Mouse (Mus musculus) stomach, embryonic 15.5 days (tissue): ENCODE measurements around the gene Pex6. TPM values are rescaled to one million over a fixed set of nuclear protein-coding genes. Genes with fewer than 3 reads are reported as not detected.

Experiments
- ATAC-seq: fragments of 200-750 bp; cut with Nextera tagmentation; 2 replicates; pipeline ENCODE4 v1.8.0; 2017; ENCODE audit warnings: low read depth, moderate number of reproducible peaks, moderate TSS enrichment; ENCODE audit not compliant: insufficient read depth, low FRiP score
- H3K27ac ChIP-seq: fragments of 300-500 bp; sonication (generic); 2 replicates; pipeline ENCODE4 v1.5.1; 2015; ENCODE audit warnings: mild to moderate bottlenecking, inconsistent platforms
- H3K27me3 ChIP-seq: fragments of 300-500 bp; sonication (generic); replicated peaks from 2 replicates; pipeline ENCODE4 v1.6.1; 2015; ENCODE audit warnings: inconsistent platforms
- H3K36me3 ChIP-seq: fragments of 300-500 bp; sonication (generic); 2 replicates; pipeline ENCODE4 v1.6.1; 2015; ENCODE audit warnings: inconsistent platforms
- H3K4me1 ChIP-seq: fragments of 300-500 bp; sonication (generic); 2 replicates; pipeline ENCODE4 v1.6.1; 2015; ENCODE audit warnings: inconsistent platforms
- H3K4me2 ChIP-seq: fragments of 300-500 bp; sonication (generic); 2 replicates; pipeline ENCODE4 v1.6.1; 2015; ENCODE audit warnings: mild to moderate bottlenecking, inconsistent platforms
- H3K4me3 ChIP-seq: fragments of 300-500 bp; sonication (generic); replicated peaks from 2 replicates; pipeline ENCODE4 v1.5.1; 2015; ENCODE audit warnings: inconsistent platforms
- H3K9ac ChIP-seq: fragments of 300-500 bp; sonication (generic); 2 replicates; pipeline ENCODE4 v1.6.1; 2015; ENCODE audit warnings: inconsistent platforms
- H3K9me3 ChIP-seq: fragments of 300-500 bp; sonication (generic); 2 replicates; pipeline ENCODE4 v1.6.1; 2016; ENCODE audit warnings: inconsistent platforms
- WGBS: fragments of 180-500 bp; shearing (Covaris S2); methylation state at CpG from one replicate; pipeline ENCODE4 v1.1.7; 2015; 5-methylcytosine and 5-hydroxymethylcytosine counted together
- polyA plus RNA-seq: library from polyadenylated mRNA; unstranded; fragments of >200 nt; fragmentation: Nextera tagmentation; extraction: Ambion mirVana; gene quantifications from 2 replicates; pipeline ENCODE4 v1.2.1, GENCODE M21; 2015

The Pex6 gene
- polyA plus RNA-seq, 1 experiment from 2014 or later, result 24.9 TPM

GRCm38 (mm10) chr17:46702506-46702905, 8.8 kb upstream of the Pex6 start:
- H3K4me3 ChIP-seq, result no peak overlapping the region
- H3K4me2 ChIP-seq, result peak overlapping the region; percentile 61
- H3K9me3 ChIP-seq, result no peaks in the 10 kb centered on the region

GRCm38 (mm10) chr17:46703971-46704886, 7.0 kb upstream of the Pex6 start:
- Histone ChIP-seq H3K27me3 (no peaks in the 10 kb centered on the region), H3K4me1 (peaks cover 38% of the 10 kb centered on the region), H3K4me2 (peak overlapping the region; percentile 61), H3K36me3 (0 out of 2 replicates have a peak, but pooled peaks cover 4% of the 10 kb centered on the region), H3K9ac (peak overlapping the region; percentile 96), H3K4me3 (peak overlapping the region; percentile 94), H3K9me3 (no peaks in the 10 kb centered on the region), H3K27ac (peak overlapping the region; percentile 96)
- ATAC-seq, result peak; percentile 76
- WGBS, result 2% methylated on average over 36 of the region's 41 CpGs

More at GRCm38 (mm10) chr17:46702506-46702905, 8.8 kb upstream of the Pex6 start:
- ATAC-seq, result no peak
- Histone ChIP-seq H3K36me3 (peaks cover 10% of the 10 kb centered on the region; the same call in 1 of the 2 replicates), H3K9ac (no peak overlapping the region), H3K27me3 (no peaks in the 10 kb centered on the region), H3K4me1 (peaks cover 38% of the 10 kb centered on the region), H3K27ac (no peak overlapping the region)
- WGBS, result 81% methylated on average over 5 of the region's 5 CpGs

- H3K27ac ChIP-seq, result peak within 1 kb of the TSS; percentile 96
These were observed 6.1 kb upstream of the Pex6 start, which contains the start of gene Ppp2r5d for GRCm38 (mm10) chr17:46704887-46705835. Gene Ppp2r5d, minus strand, starts transcription at chr17:46705111.

GRCm38 (mm10) chr17:46706375-46707089, 4.7 kb upstream of the Pex6 start:
- Histone ChIP-seq H3K36me3 (no peaks in the 10 kb centered on the region), H3K27ac (no peak overlapping the region), H3K27me3 (no peaks in the 10 kb centered on the region), H3K4me2 (no peak overlapping the region), H3K9me3 (no peaks in the 10 kb centered on the region), H3K4me1 (peaks cover 32% of the 10 kb centered on the region), H3K9ac (no peak overlapping the region), H3K4me3 (no peak overlapping the region)
- ATAC-seq, result no peak
- WGBS, result 90% methylated on average over 14 of the region's 14 CpGs

More at GRCm38 (mm10) chr17:46704887-46705835, 6.1 kb upstream of the Pex6 start, which contains the start of gene Ppp2r5d:
- peak within 1 kb of the TSS; percentile 89 for H3K4me2 ChIP-seq
- H3K9me3 ChIP-seq, result no peaks in the 10 kb centered on the region
- under 1% methylated on average over 48 of the region's 48 CpGs for WGBS
- peak within 1 kb of the TSS; percentile 96 for H3K9ac ChIP-seq
- peaks cover 38% of the 10 kb centered on the region for H3K4me1 ChIP-seq
- peak; percentile 94 for ATAC-seq
- no peaks in the 10 kb centered on the region for H3K27me3 ChIP-seq
- H3K4me3 ChIP-seq, result peak within 1 kb of the TSS; percentile 94
- no peaks in the 10 kb centered on the region for H3K36me3 ChIP-seq

GRCm38 (mm10) chr17:46711612-46712271, 479 bp downstream of the Pex6 start:
- H3K4me3 ChIP-seq, result peak overlapping the region; percentile 95
- H3K9me3 ChIP-seq, result no peaks in the 10 kb centered on the region
- peak; percentile 41 for ATAC-seq
- WGBS, result under 1% methylated on average over 75 of the region's 76 CpGs
- H3K27me3 ChIP-seq, result no peaks in the 10 kb centered on the region
- H3K27ac ChIP-seq, result peak overlapping the region; percentile 61
- peak overlapping the region; percentile 94 for H3K4me2 ChIP-seq
- peaks cover 12% of the 10 kb centered on the region for H3K36me3 ChIP-seq
- H3K9ac ChIP-seq, result peak overlapping the region; percentile 90
- H3K4me1 ChIP-seq, result peaks cover 13% of the 10 kb centered on the region

GRCm38 (mm10) chr17:46712442-46712841, 1.2 kb downstream of the Pex6 start:
- WGBS, result 59% methylated on average over 7 of the region's 7 CpGs
- Histone ChIP-seq H3K27ac (no peak overlapping the region), H3K27me3 (no peaks in the 10 kb centered on the region), H3K4me2 (peak overlapping the region; percentile 94), H3K4me3 (peak overlapping the region; percentile 95), H3K9ac (peak overlapping the region; percentile 90; the same call in 1 of the 2 replicates), H3K9me3 (no peaks in the 10 kb centered on the region), H3K36me3 (peaks cover 14% of the 10 kb centered on the region), H3K4me1 (peaks cover 13% of the 10 kb centered on the region)
- no peak for ATAC-seq

- ATAC-seq, result no peak
- Histone ChIP-seq H3K9ac (no peak overlapping the region), H3K27me3 (no peaks in the 10 kb centered on the region), H3K4me1 (peaks cover 13% of the 10 kb centered on the region), H3K9me3 (no peaks in the 10 kb centered on the region), H3K36me3 (peaks cover 14% of the 10 kb centered on the region), H3K4me3 (no peak overlapping the region), H3K4me2 (no peak overlapping the region), H3K27ac (no peak overlapping the region)
- WGBS, result 88% methylated on average over 9 of the region's 9 CpGs
These were observed 2.6 kb downstream of the Pex6 start for GRCm38 (mm10) chr17:46713849-46714248.

- Histone ChIP-seq H3K4me3 (no peak overlapping the region), H3K4me1 (peaks cover 13% of the 10 kb centered on the region), H3K27ac (no peak overlapping the region), H3K4me2 (no peak overlapping the region), H3K27me3 (no peaks in the 10 kb centered on the region), H3K9me3 (no peaks in the 10 kb centered on the region), H3K9ac (no peak overlapping the region), H3K36me3 (peaks cover 14% of the 10 kb centered on the region)
- ATAC-seq, result no peak
- 94% methylated on average over 11 of the region's 11 CpGs for WGBS
These were observed 3.7 kb downstream of the Pex6 start for GRCm38 (mm10) chr17:46714756-46715481.

- Histone ChIP-seq H3K4me1 (no peaks in the 10 kb centered on the region), H3K9me3 (no peaks in the 10 kb centered on the region), H3K9ac (no peak overlapping the region), H3K4me3 (no peak overlapping the region), H3K36me3 (peaks cover 18% of the 10 kb centered on the region; the same call in 1 of the 2 replicates), H3K4me2 (no peak overlapping the region), H3K27me3 (no peaks in the 10 kb centered on the region), H3K27ac (no peak overlapping the region)
- WGBS, result 90% methylated on average over 7 of the region's 7 CpGs
- no peak for ATAC-seq
These were observed 9.8 kb downstream of the Pex6 start for GRCm38 (mm10) chr17:46721077-46721476.

GRCm38 (mm10) chr17:46724477-46725084, 13.3 kb downstream of the Pex6 start:
- no peak overlapping the region for H3K4me2 ChIP-seq
- WGBS, result 77% methylated on average over 19 of the region's 20 CpGs
- H3K4me3 ChIP-seq, result no peak overlapping the region
- H3K27me3 ChIP-seq, result no peaks in the 10 kb centered on the region
- no peaks in the 10 kb centered on the region for H3K9me3 ChIP-seq
- no peak overlapping the region for H3K9ac ChIP-seq
- H3K27ac ChIP-seq, result no peak overlapping the region
- peaks cover 13% of the 10 kb centered on the region; the same call in 1 of the 2 replicates for H3K36me3 ChIP-seq
- H3K4me1 ChIP-seq, result 0 out of 2 replicates have a peak, but pooled peaks cover 4% of the 10 kb centered on the region
- no peak for ATAC-seq
